Mouse (Mus musculus) Patski (cell line): ENCODE measurements at regions not wholly inside any gene's neighbourhood (a gene's known extent, or its start where the extent isn't known, plus 50 kb on each side); places are given as distances from the start of the nearest gene placed in this dataset.
A peak's percentile ranks its signal among the peaks of the same experiment; 100 is the strongest.
"Not testable (repeated sequence)": the region's sequence is repeated elsewhere in the genome, so short reads cannot be mapped to it uniquely, and the experiment has no call there.

Experiments
- ATAC-seq: fragments of 100-300 bp; one replicate; pipeline ENCODE4 v1.8.0; 2021
- CTCF ChIA-PET: fragments of 350-600 bp; sonication (Branson Sonifier 250); formaldehyde crosslinking; loops from one replicate; lab custom pipeline; 2022; ENCODE audit warnings: inconsistent platforms; lab: Charles Lee
- POLR2A ChIA-PET: fragments of 350-600 bp; sonication (Branson Sonifier 250); formaldehyde crosslinking; loops from one replicate; lab custom pipeline; 2022; ENCODE audit warnings: antibody characterized with exemption, inconsistent platforms; lab: Charles Lee
- DNase-seq: peaks from one replicate; pipeline ENCODE4 v3.0.0-alpha.2; 2011; ENCODE audit warnings: low read depth, low spot score
- H3K27me3 ChIP-seq: fragments of 371-371 bp; one replicate; pipeline ENCODE4 v1.5.1; 2021
- CTCF ChIP-seq: fragments of 100-300 bp; IDR thresholded peaks from one replicate; pipeline ENCODE4 v1.5.1; 2021
- in situ Hi-C: fragments of 300-500 bp; cut with MboI; formaldehyde crosslinking; loops from 3 replicates; pipeline ENCODE4 v1.11.1; 2018; ENCODE audit warnings: low pct_unique_long_range_greater_than_20kb, mixed read lengths

- TF ChIP-seq CTCF = no peak
- CTCF ChIA-PET = no interaction called here
- DNase-seq = no peak
- in situ Hi-C loops = no loop called here
- POLR2A ChIA-PET = no interaction called here
- ATAC-seq = no peak
- H3K27me3 ChIP-seq = peaks cover 3% of the 10 kb centered on the region
Measured at GRCm38 (mm10) chr6:13006596-13006995, 63.0 kb upstream of the Tmem106b start.

- ATAC-seq (no peak), DNase-seq (no peak)
- no peak for TF ChIP-seq CTCF
- H3K27me3 ChIP-seq = no peaks in the 10 kb centered on the region
- ChIA-PET POLR2A (no interaction called here), CTCF (no interaction called here)
- in situ Hi-C loops = no loop called here
Measured at GRCm38 (mm10) chr6:12994701-12995100, 74.9 kb upstream of the Tmem106b start.

- ATAC-seq (peak; percentile 67), DNase-seq (no peak)
- in situ Hi-C loops = no loop called here
- H3K27me3 ChIP-seq = no peaks in the 10 kb centered on the region
- CTCF ChIA-PET = no interaction called here
- POLR2A ChIA-PET = no interaction called here
- no peak for TF ChIP-seq CTCF
Measured at GRCm38 (mm10) chr6:12993772-12994171, 75.8 kb upstream of the Tmem106b start.

GRCm38 (mm10) chr6:12977184-12977897 is 92.2 kb upstream of the Tmem106b start:
- no peak for TF ChIP-seq CTCF
- no peak for ATAC-seq
- no peak for DNase-seq
- CTCF ChIA-PET = interaction anchor here (1.2 to 1.4 kb wide), 2 partner anchors 11 to 26 kb away, joined by 3 to 4 read pairs; no protein-coding TSS in a partner anchor
- POLR2A ChIA-PET = no interaction called here
- in situ Hi-C loops = no loop called here
- peaks cover 8% of the 10 kb centered on the region for H3K27me3 ChIP-seq

GRCm38 (mm10) chr6:12971604-12972003 is 98.0 kb upstream of the Tmem106b start:
- in situ Hi-C loops = no loop called here
- POLR2A ChIA-PET = no interaction called here

GRCm38 (mm10) chr6:12967291-12967690 is 102.3 kb upstream of the Tmem106b start:
- no peak for DNase-seq
- ChIA-PET POLR2A (no interaction called here), CTCF (interaction anchor here (1.1 kb wide), 1 partner anchor 11 kb away, joined by 3 read pairs; no protein-coding TSS in a partner anchor)
- no peaks in the 10 kb centered on the region for H3K27me3 ChIP-seq
- no peak for ATAC-seq
- TF ChIP-seq CTCF = no peak
- in situ Hi-C loops = no loop called here

More at GRCm38 (mm10) chr6:12971604-12972003, 98.0 kb upstream of the Tmem106b start:
- TF ChIP-seq CTCF = no peak
- CTCF ChIA-PET = interaction anchor here (1.0 to 1.7 kb wide), 2 partner anchors 9 to 11 kb away, joined by 4 read pairs; no protein-coding TSS in a partner anchor
- H3K27me3 ChIP-seq = no peaks in the 10 kb centered on the region
- DNase-seq (peak; percentile 20), ATAC-seq (peak; percentile 91)

- POLR2A ChIA-PET = no interaction called here
- DNase-seq (no peak), ATAC-seq (no peak)
- CTCF ChIA-PET = no interaction called here
- no peaks in the 10 kb centered on the region for H3K27me3 ChIP-seq
- in situ Hi-C loops = no loop called here
- no peak for TF ChIP-seq CTCF
Measured at GRCm38 (mm10) chr6:12957797-12958196, 111.8 kb upstream of the Tmem106b start.

GRCm38 (mm10) chr6:12911610-12912009 is 157.9 kb upstream of the Tmem106b start:
- in situ Hi-C loops = no loop called here
- ChIA-PET POLR2A (no interaction called here), CTCF (no interaction called here)
- H3K27me3 ChIP-seq = peaks cover 9% of the 10 kb centered on the region
- no peak for ATAC-seq
- no peak for DNase-seq
- TF ChIP-seq CTCF = no peak

GRCm38 (mm10) chr6:12892929-12893328 is 143.7 kb upstream of the Thsd7a start:
- H3K27me3 ChIP-seq = no peaks in the 10 kb centered on the region
- POLR2A ChIA-PET = no interaction called here
- in situ Hi-C loops = no loop called here
- DNase-seq (no peak), ATAC-seq (no peak)
- no peak for TF ChIP-seq CTCF
- CTCF ChIA-PET = interaction anchor here (0.6 kb wide), 1 partner anchor 26 kb away, joined by 3 read pairs; no protein-coding TSS in a partner anchor

- in situ Hi-C loops = not testable (repeated sequence)
Measured at GRCm38 (mm10) chr6:12876947-12877346, 127.7 kb upstream of the Thsd7a start.

GRCm38 (mm10) chr6:12876366-12876765 is 127.2 kb upstream of the Thsd7a start:
- no peak for TF ChIP-seq CTCF
- in situ Hi-C loops = no loop called here
- ATAC-seq (no peak), DNase-seq (no peak)
- no peaks in the 10 kb centered on the region for H3K27me3 ChIP-seq
- ChIA-PET POLR2A (no interaction called here), CTCF (no interaction called here)

More at GRCm38 (mm10) chr6:12876947-12877346, 127.7 kb upstream of the Thsd7a start:
- CTCF ChIA-PET, H3K27me3 ChIP-seq, POLR2A ChIA-PET, DNase-seq, ATAC-seq: not testable (repeated sequence)
